Mouse (Mus musculus) thymus, postnatal 14 days (tissue): ENCODE results near the gene H60c.
"Not testable (repeated sequence)": the region's sequence is repeated elsewhere in the genome, so short reads cannot be mapped to it uniquely, and the experiment has no call there.

ENCODE experiments used
- DNase-seq: peaks from one replicate; pipeline ENCODE4 v3.0.0; 2021

H60c gene

GRCm38 (mm10) chr10:3267671-3268070, at the start of gene H60c:
Gene H60c, minus strand, starts transcription at chr10:3267771.
- no peak for DNase-seq

GRCm38 (mm10) chr10:3308821-3309206, 41.2 kb upstream of the H60c start:
- no peak for DNase-seq

DNA sequence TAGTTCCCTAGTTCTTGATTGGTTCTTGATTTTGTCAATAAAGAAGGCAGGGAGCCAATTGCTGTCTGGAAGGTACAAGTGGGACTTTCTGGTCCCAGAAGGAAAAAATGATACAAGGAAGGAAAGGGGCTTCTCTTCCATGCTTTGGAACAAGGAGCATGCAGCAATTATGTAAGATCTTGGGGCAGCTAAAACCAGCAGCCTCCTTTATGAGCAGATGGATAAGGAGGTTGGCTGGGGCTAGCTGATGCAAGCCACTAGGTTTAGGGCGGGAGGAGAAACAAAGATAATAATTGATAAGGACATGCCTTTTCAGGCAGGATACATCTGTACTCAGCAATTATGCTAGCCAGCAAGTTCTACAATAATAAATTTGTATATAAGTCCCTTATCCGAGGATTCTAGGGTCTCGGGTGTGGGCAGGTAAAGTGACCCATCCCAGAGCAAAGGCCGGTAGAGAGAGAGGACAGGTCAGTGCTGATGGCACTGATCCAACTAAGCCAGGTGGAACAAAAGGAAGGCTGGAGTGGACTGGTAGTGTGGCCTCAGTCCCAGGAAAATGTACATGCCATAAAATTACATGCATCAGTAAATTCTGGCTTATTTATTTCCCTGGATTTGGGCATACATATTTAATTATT, 40.7 kb upstream of the H60c start:
- DNase-seq: no peak

DNA sequence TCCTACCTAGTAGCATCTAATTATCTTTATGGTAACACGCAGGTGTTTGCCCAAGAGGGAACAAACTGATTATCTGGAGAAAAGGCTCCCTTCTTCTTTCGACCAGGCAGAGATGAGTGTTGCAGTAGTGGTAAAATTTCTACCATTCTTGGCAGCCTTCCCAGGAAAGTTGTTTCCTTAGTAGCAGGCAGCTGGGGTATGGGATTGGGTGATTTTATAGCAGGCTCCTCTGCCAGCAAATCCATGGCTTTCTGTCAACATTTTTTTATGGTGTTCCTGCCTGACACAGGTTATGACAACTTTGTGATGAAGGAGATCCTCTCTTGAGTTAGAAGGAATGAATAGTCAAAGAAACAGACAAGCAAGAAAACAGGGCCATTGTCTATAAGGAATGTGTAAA, 40.2 kb upstream of the H60c start:
- no peak for DNase-seq

GRCm38 (mm10) chr10:3293969-3294368, 26.4 kb upstream of the H60c start:
- DNase-seq: no peak

DNA sequence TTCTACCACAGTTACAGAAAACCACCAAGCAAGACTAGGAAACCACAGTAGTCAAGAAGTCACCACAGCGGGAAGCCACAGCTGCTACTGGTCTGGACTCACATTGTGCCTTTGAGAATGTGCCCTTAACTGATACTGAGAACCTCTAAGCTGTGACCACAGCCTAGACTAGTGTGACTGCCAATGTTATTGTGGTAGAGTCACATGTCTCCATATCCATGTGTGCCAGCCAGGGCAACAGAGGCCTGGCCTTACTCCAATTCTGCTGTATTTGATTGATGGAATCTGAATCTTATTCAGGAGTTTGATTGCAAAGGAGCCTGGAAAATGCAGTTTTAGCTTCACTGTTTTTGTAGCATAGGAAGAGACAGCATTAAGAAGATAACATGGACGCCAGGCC, 13.5 kb upstream of the H60c start:
- no peak for DNase-seq

DNA sequence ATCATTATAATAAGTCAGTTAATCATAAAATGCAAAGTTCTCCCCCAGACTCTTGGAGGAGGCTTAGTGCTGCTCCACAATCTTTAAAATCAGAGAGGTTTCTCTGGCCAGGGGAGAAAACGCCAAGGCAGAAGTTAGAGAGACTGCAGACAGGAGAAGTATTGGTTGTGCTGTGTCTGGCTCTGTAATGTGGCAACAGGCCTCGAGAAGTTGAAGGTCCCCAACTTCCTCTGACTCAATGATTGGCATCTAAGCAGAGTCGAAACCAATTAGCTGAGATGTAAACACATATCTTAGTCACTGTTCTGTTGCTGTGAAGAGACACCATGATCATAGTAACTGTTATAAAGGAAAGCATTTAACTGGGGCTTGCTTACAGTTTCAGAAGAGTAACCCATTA, 6.5 kb upstream of the H60c start:
- DNase-seq: no peak

DNA sequence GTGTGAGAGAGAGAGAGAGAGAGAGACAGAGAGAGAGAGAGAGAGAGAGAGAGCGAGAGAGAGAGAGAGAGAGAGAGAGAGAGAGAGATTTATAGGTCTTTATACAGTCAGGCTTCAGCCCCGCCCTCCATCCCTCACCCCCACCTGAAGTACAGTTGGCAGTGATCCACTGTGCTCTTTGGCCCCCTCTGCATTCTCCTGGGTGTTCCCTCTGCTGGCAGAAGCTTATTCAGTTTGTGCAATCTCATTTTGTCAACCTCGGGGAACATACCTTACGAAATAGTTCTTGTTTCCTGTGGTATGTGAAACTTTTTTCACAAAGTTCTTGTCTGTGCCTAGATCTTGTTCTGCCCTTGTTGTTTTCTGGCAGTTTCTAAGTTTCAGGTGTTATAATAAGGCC, 3.5 kb upstream of the H60c start:
- no peak for DNase-seq

DNA sequence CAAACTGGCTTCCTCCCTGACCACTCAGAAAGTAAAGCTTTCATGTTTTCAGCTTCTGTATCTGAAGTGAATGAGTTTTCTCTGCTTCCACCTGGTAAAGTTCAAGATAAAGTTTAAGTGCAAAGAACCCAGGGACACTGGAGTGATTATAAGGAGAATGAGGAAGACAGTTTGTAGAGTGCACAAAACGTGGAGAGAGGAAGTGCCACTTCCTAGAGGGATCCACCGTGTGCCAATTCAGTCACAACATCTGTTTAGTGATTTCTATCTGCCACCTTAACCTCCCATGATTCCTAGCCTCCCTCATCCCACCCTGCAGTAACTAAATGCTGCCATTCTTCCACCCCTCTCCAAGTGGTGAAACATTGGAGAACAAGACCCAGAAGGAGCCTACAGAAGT, 842 bp downstream of the H60c start:
- DNase-seq: no peak

GRCm38 (mm10) chr10:3262784-3263183, 4.8 kb downstream of the H60c start:
- no peak for DNase-seq

DNA sequence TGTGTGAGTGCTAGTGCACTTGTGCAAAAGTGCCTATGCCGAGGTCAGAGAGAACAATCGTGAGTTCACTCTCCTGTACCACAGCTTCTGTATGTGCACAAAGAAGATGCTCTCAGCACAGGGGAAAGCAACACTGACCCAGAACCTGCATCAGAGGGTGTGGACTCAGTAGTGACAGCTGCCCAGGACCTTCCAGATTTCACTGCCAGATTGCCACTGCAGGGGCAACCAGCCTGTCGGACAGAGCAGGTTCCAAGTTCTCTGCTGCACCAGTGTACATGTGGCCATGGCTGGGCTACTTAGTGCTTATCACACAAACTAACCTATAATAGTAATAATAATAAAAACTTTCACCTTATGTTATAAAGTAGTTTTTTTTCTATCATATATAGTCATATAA, 10.2 kb downstream of the H60c start:
- no peak for DNase-seq

DNA sequence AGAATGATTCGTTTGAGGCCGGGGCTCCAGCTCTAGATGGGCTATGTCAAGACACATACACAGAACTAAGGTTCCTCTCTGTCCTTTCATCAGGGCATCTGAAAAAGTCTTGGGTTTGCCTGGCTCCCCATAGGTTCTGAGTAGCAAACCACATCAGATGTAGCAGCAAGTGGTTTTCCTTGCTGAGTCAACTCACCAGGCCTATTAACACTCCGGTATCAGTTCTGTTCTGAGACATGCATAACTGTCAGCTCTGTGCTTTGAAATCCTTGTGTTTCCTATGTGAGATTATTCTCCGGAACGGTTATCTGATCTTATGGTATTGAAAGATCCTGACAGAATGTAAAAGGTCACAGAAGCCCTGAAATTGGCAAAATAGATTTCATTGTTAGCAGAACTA, 29.1 kb downstream of the H60c start:
- not testable (repeated sequence) for DNase-seq

GRCm38 (mm10) chr10:3236638-3237270, 30.8 kb downstream of the H60c start:
- peak; percentile 15 for DNase-seq

DNA sequence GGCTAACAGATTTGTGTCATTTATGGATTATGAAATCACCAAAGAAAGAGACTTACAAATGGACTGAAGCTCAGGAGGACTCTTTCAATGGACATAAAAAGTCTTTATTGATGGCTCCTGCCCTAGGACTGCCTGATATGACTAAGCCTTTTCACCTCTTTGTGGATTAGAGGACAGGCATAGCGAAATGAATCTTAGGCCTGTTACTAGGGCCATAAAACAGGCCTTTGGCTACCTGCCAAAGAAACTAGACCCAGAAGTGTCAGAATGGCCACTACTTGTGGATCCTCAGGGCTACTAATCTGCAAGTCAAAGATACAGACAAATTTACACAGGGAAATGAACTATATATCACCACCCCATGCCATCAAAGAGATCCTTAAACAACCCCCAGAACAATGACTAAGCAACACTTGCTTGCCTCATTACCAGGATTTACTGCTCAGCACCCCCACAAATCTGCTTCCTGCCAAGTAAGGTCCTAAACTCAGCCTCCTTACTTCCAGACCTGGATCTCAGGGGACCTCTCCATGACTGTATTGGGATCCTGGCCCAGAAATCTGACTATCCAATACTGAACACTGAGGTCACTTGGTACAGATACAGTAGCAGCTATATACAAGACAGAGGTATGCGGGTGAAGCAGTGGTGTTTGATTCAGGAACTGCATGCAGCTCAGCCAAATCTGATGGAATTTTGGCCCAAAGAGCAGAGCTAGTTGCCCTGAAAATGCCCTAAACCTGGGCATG, 39.0 kb downstream of the H60c start:
- no peak for DNase-seq
